Mouse (Mus musculus): Measurements from ENCODE around the gene Psmc2.

Psmc2 gene

GRCm38 (mm10) chr5:21785053-21785452, at the start of gene Psmc2, which contains the start of gene Dnajc2:
Gene Psmc2 (plus strand): TSS chr5:21785283.
Gene Dnajc2 (minus strand): TSS chr5:21785251.
- in situ Hi-C loops (cut with MseI, MboI): no loop called here

- in situ Hi-C loops (cut with MseI, MboI): loop anchor here in 1 of 2 experiments (10.0 kb wide), 1 partner anchor 71 kb away; no protein-coding TSS in a partner anchor
Measured at GRCm38 (mm10) chr5:21735584-21735983, 49.5 kb upstream of the Psmc2 start.

GRCm38 (mm10) chr5:21736046-21736445, 49.0 kb upstream of the Psmc2 start:
- in situ Hi-C loops (cut with MseI, MboI): loop anchor here in 1 of 2 experiments (10.0 kb wide), 1 partner anchor 71 kb away; no protein-coding TSS in a partner anchor

- in situ Hi-C loops (cut with MseI, MboI): loop anchor here in 1 of 2 experiments (10.0 kb wide), 1 partner anchor 72 kb away; no protein-coding TSS in a partner anchor
Measured at GRCm38 (mm10) chr5:21736956-21737585, 48.0 kb upstream of the Psmc2 start, which contains the start of gene Pmpcb. Gene Pmpcb (plus strand): TSS chr5:21737141.

GRCm38 (mm10) chr5:21737620-21738019, 47.5 kb upstream of the Psmc2 start:
- in situ Hi-C loops (cut with MseI, MboI): loop anchor here in 1 of 2 experiments (10.0 kb wide), 1 partner anchor 73 kb away; no protein-coding TSS in a partner anchor

GRCm38 (mm10) chr5:21739120-21739519, 46.0 kb upstream of the Psmc2 start:
- in situ Hi-C loops (cut with MseI, MboI): loop anchor here in 1 of 2 experiments (10.0 kb wide), 1 partner anchor 74 kb away; no protein-coding TSS in a partner anchor

- in situ Hi-C loops (cut with MseI, MboI): loop anchor here in 1 of 2 experiments (10.0 kb wide), 1 partner anchor 75 kb away; no protein-coding TSS in a partner anchor
Measured at GRCm38 (mm10) chr5:21739881-21740280, 45.2 kb upstream of the Psmc2 start.

GRCm38 (mm10) chr5:21743606-21744005, 41.5 kb upstream of the Psmc2 start:
- in situ Hi-C loops (cut with MseI, MboI): no loop called here

- in situ Hi-C loops (cut with MseI, MboI): no loop called here
Measured at GRCm38 (mm10) chr5:21744651-21745050, 40.4 kb upstream of the Psmc2 start.

- in situ Hi-C loops (cut with MseI, MboI): no loop called here
Measured at GRCm38 (mm10) chr5:21745966-21746365, 39.1 kb upstream of the Psmc2 start.

- in situ Hi-C loops (cut with MseI, MboI): no loop called here
Measured at GRCm38 (mm10) chr5:21768506-21768905, 16.6 kb upstream of the Psmc2 start.

GRCm38 (mm10) chr5:21769841-21770240, 15.2 kb upstream of the Psmc2 start:
- in situ Hi-C loops (cut with MseI, MboI): no loop called here

GRCm38 (mm10) chr5:21776491-21776890, 8.6 kb upstream of the Psmc2 start:
- in situ Hi-C loops (cut with MseI, MboI): no loop called here

GRCm38 (mm10) chr5:21784161-21785052, 676 bp upstream of the Psmc2 start:
- in situ Hi-C loops (cut with MseI, MboI): no loop called here

GRCm38 (mm10) chr5:21785776-21786175, 693 bp downstream of the Psmc2 start:
- in situ Hi-C loops (cut with MseI, MboI): no loop called here

- in situ Hi-C loops (cut with MseI, MboI): no loop called here
Measured at GRCm38 (mm10) chr5:21786258-21787185, 1.4 kb downstream of the Psmc2 start.

GRCm38 (mm10) chr5:21787186-21788105, 2.4 kb downstream of the Psmc2 start:
- in situ Hi-C loops (cut with MseI, MboI): no loop called here

- in situ Hi-C loops (cut with MseI, MboI): no loop called here
Measured at GRCm38 (mm10) chr5:21789061-21789460, 4.0 kb downstream of the Psmc2 start.

GRCm38 (mm10) chr5:21792166-21792565, 7.1 kb downstream of the Psmc2 start:
- in situ Hi-C loops (cut with MseI, MboI): no loop called here

GRCm38 (mm10) chr5:21802907-21803306, 17.8 kb downstream of the Psmc2 start:
- in situ Hi-C loops (cut with MseI, MboI): no loop called here
